Mouse (Mus musculus): ENCODE results near the gene 0610012G03Rik.

- no peak for TF ChIP-seq CTCF (IDR thresholded peaks at IDR 0.05)
- no peak for TF ChIP-seq EP300 (IDR thresholded peaks at IDR 0.05)
These were observed 14.3 kb downstream of the 0610012G03Rik start, which contains the start of gene Pigz for GRCm38 (mm10) chr16:31933751-31934549.

Data from lung, postnatal 0 days (tissue).